9 mouse cellular contexts compared by ENCODE assay signal in the genomic region with DNA sequence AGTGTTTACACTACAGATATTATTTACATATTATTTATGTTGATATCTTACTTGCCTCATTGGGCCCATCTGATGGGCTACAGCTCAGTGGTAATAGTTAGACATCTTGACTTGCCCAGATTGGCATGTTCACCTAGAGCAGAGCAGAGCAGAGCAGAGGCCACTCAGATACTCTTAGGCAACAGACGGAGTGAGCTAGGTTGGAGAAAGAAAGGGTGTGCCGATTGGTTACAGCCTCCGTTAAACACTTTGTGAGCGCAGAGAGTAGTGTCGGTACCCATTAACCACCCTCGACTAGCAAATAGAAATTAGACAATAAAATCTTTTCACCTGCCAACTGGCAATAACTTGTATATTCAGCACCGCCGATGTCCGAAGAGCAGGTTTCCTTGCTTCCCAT. TPM values are rescaled to one million over a fixed set of nuclear protein-coding genes. Genes with fewer than 3 reads are reported as not detected.
DNase-seq lines count a peak whose midpoint lies in the region; ATAC-seq lines count a peak whose summit lies in the region.
"Had no signal": no experiment of that assay in that cellular context is flagged by ENCODE, and none has a peak within 500 bp of the region (broad histone marks: within the 10 kb centered on the region; RNA-seq: fewer than 3 reads in every experiment).

No protein-coding gene starts in this region.

- no peak overlapping the region for H3K27ac ChIP-seq in heart, embryonic 13.5 days (replicated peaks)
- H3K27ac ChIP-seq in forebrain, embryonic 12.5 days = no peak overlapping the region
- no peak overlapping the region for H3K27ac ChIP-seq in kidney, embryonic 15.5 days
- H3K27ac ChIP-seq in midbrain, embryonic 15.5 days = no peak overlapping the region

- ATAC-seq in heart, embryonic 13.5 days (ENCODE audit: extremely low read depth, insufficient number of reproducible peaks, low FRiP score, low TSS enrichment) = no peak
- no peak for ATAC-seq in forebrain, embryonic 12.5 days (ENCODE audit: low FRiP score)
- no peak for ATAC-seq in kidney, embryonic 15.5 days (replicated peaks; ENCODE audit: low FRiP score)
- ATAC-seq in midbrain, embryonic 15.5 days (replicated peaks) = no peak

- WGBS in heart, embryonic 13.5 days = 37% methylated on average over 9 of the region's 9 CpGs
- WGBS in forebrain, embryonic 12.5 days = 35% methylated on average over 9 of the region's 9 CpGs
- WGBS in kidney, embryonic 15.5 days = 34% methylated on average over 9 of the region's 9 CpGs
- 37% methylated on average over 9 of the region's 9 CpGs for WGBS in midbrain, embryonic 15.5 days

- H3K4me1 ChIP-seq in heart, embryonic 13.5 days = peaks cover 15% of the 10 kb centered on the region
- peaks cover 6% of the 10 kb centered on the region for H3K4me1 ChIP-seq in forebrain, embryonic 12.5 days
- H3K4me1 ChIP-seq in kidney, embryonic 15.5 days = peaks cover 30% of the 10 kb centered on the region
- H3K4me1 ChIP-seq in midbrain, embryonic 15.5 days = peaks cover 14% of the 10 kb centered on the region

- peak overlapping the region; percentile 76 for H3K4me3 ChIP-seq in heart, embryonic 13.5 days
- H3K4me3 ChIP-seq in forebrain, embryonic 12.5 days (replicated peaks) = peak overlapping the region; percentile 67
- peak overlapping the region; percentile 69 for H3K4me3 ChIP-seq in kidney, embryonic 15.5 days (replicated peaks)
- peak overlapping the region; percentile 63 for H3K4me3 ChIP-seq in midbrain, embryonic 15.5 days

- intact Hi-C loops in heart, postnatal 36 days (cut with DNase I) = loop anchor here (5.0 kb wide), 2 partner anchors 46 to 49 kb away; no protein-coding TSS in a partner anchor
- intact Hi-C loops in left cerebral cortex, postnatal 4 days (cut with DNase I) = no loop called here

- no peaks in the 10 kb centered on the region for H3K9me3 ChIP-seq in heart, embryonic 13.5 days
- no peaks in the 10 kb centered on the region for H3K9me3 ChIP-seq in forebrain, embryonic 12.5 days
- H3K9me3 ChIP-seq in kidney, embryonic 15.5 days (replicated peaks) = no peaks in the 10 kb centered on the region; the same call in 1 of the 2 replicates
- no peaks in the 10 kb centered on the region for H3K9me3 ChIP-seq in midbrain, embryonic 15.5 days

- peak overlapping the region; percentile 98 for H3K4me2 ChIP-seq in heart, embryonic 13.5 days
- peak overlapping the region; percentile 98 for H3K4me2 ChIP-seq in forebrain, embryonic 12.5 days
- peak overlapping the region; percentile 96 for H3K4me2 ChIP-seq in kidney, embryonic 15.5 days
- H3K4me2 ChIP-seq in midbrain, embryonic 15.5 days = peak overlapping the region; percentile 87

- peak overlapping the region; percentile 82; the same call in 1 of the 2 replicates for H3K9ac ChIP-seq in heart, embryonic 13.5 days
- no peak overlapping the region for H3K9ac ChIP-seq in forebrain, embryonic 12.5 days
- no peak overlapping the region for H3K9ac ChIP-seq in kidney, embryonic 15.5 days
- H3K9ac ChIP-seq in midbrain, embryonic 15.5 days = no peak overlapping the region

- DNase-seq in heart, postnatal 36 days = no peak
- no peak for DNase-seq in adrenal gland, adult 2 months
- no peak for DNase-seq in left cerebral cortex, postnatal 4 days
- DNase-seq in right cerebral cortex, postnatal 25 days = no peak

- peaks cover 45% of the 10 kb centered on the region for H3K27me3 ChIP-seq in heart, embryonic 13.5 days (replicated peaks)
- peaks cover 46% of the 10 kb centered on the region for H3K27me3 ChIP-seq in forebrain, embryonic 12.5 days
- peaks cover 20% of the 10 kb centered on the region for H3K27me3 ChIP-seq in kidney, embryonic 15.5 days
- H3K27me3 ChIP-seq in midbrain, embryonic 15.5 days (replicated peaks) = peaks cover 23% of the 10 kb centered on the region
- H3K27me3 ChIP-seq: CH12.LX had no signal

- H3K36me3 ChIP-seq in heart, embryonic 13.5 days = no peaks in the 10 kb centered on the region
- H3K36me3 ChIP-seq in forebrain, embryonic 12.5 days (replicated peaks) = no peaks in the 10 kb centered on the region
- no peaks in the 10 kb centered on the region for H3K36me3 ChIP-seq in kidney, embryonic 15.5 days
- no peaks in the 10 kb centered on the region for H3K36me3 ChIP-seq in midbrain, embryonic 15.5 days (replicated peaks)

RNA-seq across cellular contexts. Expression of gene Slc16a9, which starts 1.2 kb away (rescaled TPM):
- 0.94 and 0.97 TPM in 2 replicates for polyA plus RNA-seq in heart, embryonic 13.5 days (2015; fragmentation: Nextera tagmentation; extraction: Ambion mirVana)
- total RNA-seq in heart, postnatal 36 days (2021) = 1 to 10 TPM; 2.5 to 5.3 TPM
- 0.74 and 0.82 TPM in 2 replicates for polyA plus RNA-seq in forebrain, embryonic 12.5 days (2016; fragmentation: Nextera tagmentation; extraction: Ambion mirVana)
- 3.8 and 4.8 TPM in 2 replicates for polyA plus RNA-seq in kidney, embryonic 15.5 days (2015; fragmentation: Nextera tagmentation; extraction: Ambion mirVana)
- polyA plus RNA-seq in midbrain, embryonic 15.5 days (2015; fragmentation: Nextera tagmentation; extraction: Ambion mirVana) = 2.7 and 2.9 TPM in 2 replicates
- total RNA-seq in adrenal gland, adult 2 months (2021) = 1 to 10 TPM; 6.4 to 8.8 TPM
- 2.4 TPM in 2 replicates for polyA plus RNA-seq in adrenal gland, adult 2 months (2012; rRNA removed)
- 1 to 10 TPM; 3.7 to 4.7 TPM for total RNA-seq in left cerebral cortex, postnatal 4 days (2021)
- total RNA-seq: CH12.LX had no signal

RNA-seq across cellular contexts. Expression of gene Mrln, which starts 41.6 kb away (rescaled TPM):
- polyA plus RNA-seq in heart, embryonic 13.5 days (2015; fragmentation: Nextera tagmentation; extraction: Ambion mirVana) = 0.57 and 1.1 TPM in 2 replicates
- total RNA-seq in heart, postnatal 36 days (2021) = 1 to 10 TPM; 3.1 to 4.0 TPM
- 0.94 and 1.4 TPM in 2 replicates for polyA plus RNA-seq in forebrain, embryonic 12.5 days (2016; fragmentation: Nextera tagmentation; extraction: Ambion mirVana)
- 7.2 and 8.0 TPM in 2 replicates for polyA plus RNA-seq in kidney, embryonic 15.5 days (2015; fragmentation: Nextera tagmentation; extraction: Ambion mirVana)
- polyA plus RNA-seq in midbrain, embryonic 15.5 days (2015; fragmentation: Nextera tagmentation; extraction: Ambion mirVana) = 1.2 and 1.9 TPM in 2 replicates
- under 1 TPM in 1 of 2 experiments, not detected in 1; 0.86 TPM for total RNA-seq in adrenal gland, adult 2 months (2021)
- not detected in 2 replicates for polyA plus RNA-seq in adrenal gland, adult 2 months (2012; rRNA removed)
- total RNA-seq in left cerebral cortex, postnatal 4 days (2021) = 1 to 10 TPM in 1 of 2 experiments, not detected in 1; 1.1 TPM
- total RNA-seq: CH12.LX had no signal
